Mouse (Mus musculus) cerebellum, adult 11 months (tissue): ENCODE measurements around the gene Pde4d.

Experiments
- DNase-seq: peaks from one replicate; pipeline ENCODE4 v3.0.0; 2022

Gene Pde4d

GRCm38 (mm10) chr13:108492886-108493285, 43.1 kb downstream of the Pde4d start:
- no peak for DNase-seq

- DNase-seq: no peak
These were observed 44.6 kb downstream of the Pde4d start for GRCm38 (mm10) chr13:108494365-108494764.

GRCm38 (mm10) chr13:108497768-108498167, 48.0 kb downstream of the Pde4d start:
- no peak for DNase-seq

GRCm38 (mm10) chr13:108498247-108498743, 48.5 kb downstream of the Pde4d start:
- DNase-seq: no peak

- no peak for DNase-seq
These were observed 49.1 kb downstream of the Pde4d start for GRCm38 (mm10) chr13:108498773-108499313.

- DNase-seq: no peak
These were observed 51.6 kb downstream of the Pde4d start for GRCm38 (mm10) chr13:108501386-108501785.

GRCm38 (mm10) chr13:108524548-108524947, 74.8 kb downstream of the Pde4d start:
- DNase-seq: no peak

- no peak for DNase-seq
These were observed 75.2 kb downstream of the Pde4d start for GRCm38 (mm10) chr13:108524969-108525368.

GRCm38 (mm10) chr13:108526258-108527007, 76.7 kb downstream of the Pde4d start:
- DNase-seq: no peak

- DNase-seq: no peak
These were observed 77.5 kb downstream of the Pde4d start for GRCm38 (mm10) chr13:108527090-108527770.

GRCm38 (mm10) chr13:108528343-108528742, 78.6 kb downstream of the Pde4d start:
- no peak for DNase-seq

- DNase-seq: no peak
These were observed 83.1 kb downstream of the Pde4d start for GRCm38 (mm10) chr13:108532875-108533274.

- no peak for DNase-seq
These were observed 86.7 kb downstream of the Pde4d start for GRCm38 (mm10) chr13:108536436-108536835.

- DNase-seq: no peak
These were observed 87.2 kb downstream of the Pde4d start for GRCm38 (mm10) chr13:108536951-108537350.

- DNase-seq: no peak
These were observed 89.1 kb downstream of the Pde4d start for GRCm38 (mm10) chr13:108538760-108539369.

GRCm38 (mm10) chr13:108541488-108541887, 91.7 kb downstream of the Pde4d start:
- DNase-seq: no peak

- DNase-seq: no peak
These were observed 92.6 kb downstream of the Pde4d start for GRCm38 (mm10) chr13:108542342-108542761.

- no peak for DNase-seq
These were observed 102.5 kb downstream of the Pde4d start for GRCm38 (mm10) chr13:108552288-108552687.

- no peak for DNase-seq
These were observed 103.2 kb downstream of the Pde4d start for GRCm38 (mm10) chr13:108552995-108553394.

GRCm38 (mm10) chr13:108554901-108555300, 105.2 kb downstream of the Pde4d start:
- no peak for DNase-seq

- no peak for DNase-seq
These were observed 147.2 kb downstream of the Pde4d start for GRCm38 (mm10) chr13:108596938-108597337.

GRCm38 (mm10) chr13:108598673-108599072, 148.9 kb downstream of the Pde4d start:
- DNase-seq: no peak

- no peak for DNase-seq
These were observed 149.6 kb downstream of the Pde4d start for GRCm38 (mm10) chr13:108599186-108599900.
